In genomic region chr13:59572549-59572948, GRCm38 (mm10) we compare ENCODE assay signal across 11 mouse cellular contexts. TPM values are rescaled to one million over a fixed set of nuclear protein-coding genes. Genes with fewer than 3 reads are reported as not detected.
DNase-seq lines count a peak whose midpoint lies in the region; ATAC-seq lines count a peak whose summit lies in the region.
"Had no signal": no experiment of that assay in that cellular context is flagged by ENCODE, and none has a peak within 500 bp of the region (broad histone marks: within the 10 kb centered on the region; RNA-seq: fewer than 3 reads in every experiment).

No protein-coding gene starts in this region.

- H3K36me3 ChIP-seq in heart, embryonic 10.5 days = no peaks in the 10 kb centered on the region
- H3K36me3 ChIP-seq: hindbrain, embryonic 15.5 days; kidney, embryonic 15.5 days had no signal

- 87% methylated on average over 2 of the region's 2 CpGs for WGBS in heart, embryonic 10.5 days

- DNase-seq in cerebellum, postnatal 25 days = peak; percentile 31 to 47
- DNase-seq in cerebellum, postnatal 4 days (ENCODE audit: low spot score in 2 of 2) = no peak
- peak; percentile 54 to 60 for DNase-seq in heart, adult 9 months (ENCODE audit: low spot score in 2 of 2)
- DNase-seq in heart, embryonic 10.5 days (ENCODE audit: low spot score) = no peak
- DNase-seq in 3T3-L1 (ENCODE audit: low read depth, low spot score) = peak; percentile 77
- DNase-seq in layer of hippocampus, adult 8-10 months (ENCODE audit: low spot score in 2 of 2) = peak; percentile 67 to 75
- DNase-seq in thymus, postnatal 25 days = no peak
- DNase-seq: thymus, postnatal 4 days had no signal

- H3K9me3 ChIP-seq in heart, embryonic 10.5 days = no peaks in the 10 kb centered on the region
- H3K9me3 ChIP-seq: hindbrain, embryonic 15.5 days; kidney, embryonic 15.5 days had no signal

- H3K27ac ChIP-seq in heart, embryonic 10.5 days = no peak overlapping the region
- H3K27ac ChIP-seq: hindbrain, embryonic 15.5 days; kidney, embryonic 15.5 days had no signal

- no peak for ATAC-seq in megakaryocyte-erythroid progenitor cell, adult 5-6 weeks (replicated peaks; ENCODE audit: low FRiP score, low TSS enrichment, poor library complexity, severe bottlenecking)

- no peaks in the 10 kb centered on the region for H3K27me3 ChIP-seq in heart, embryonic 10.5 days (ENCODE audit: insufficient read depth, poor library complexity, severe bottlenecking)
- H3K27me3 ChIP-seq: hindbrain, embryonic 15.5 days; kidney, embryonic 15.5 days had no signal

- H3K4me1 ChIP-seq in heart, embryonic 10.5 days = no peaks in the 10 kb centered on the region
- H3K4me1 ChIP-seq: hindbrain, embryonic 15.5 days; kidney, embryonic 15.5 days had no signal

- H3K4me3 ChIP-seq in heart, embryonic 10.5 days = no peak overlapping the region
- H3K4me3 ChIP-seq: hindbrain, embryonic 15.5 days; kidney, embryonic 15.5 days had no signal

RNA-seq across cellular contexts. Expression of gene Agtpbp1, which starts 12.5 kb away (rescaled TPM):
- 8.8 and 14.4 TPM in 2 replicates for polyA plus RNA-seq in heart, embryonic 10.5 days (2016; fragmentation: Nextera tagmentation; extraction: Ambion mirVana)
- total RNA-seq in layer of hippocampus, adult 8-10 months (2022) = 100 to 1,000 TPM; 331 to 365 (median 343) TPM
- total RNA-seq in megakaryocyte-erythroid progenitor cell, adult 5-6 weeks (2014; fragmentation: Nextera tagmentation) = 49.2 and 59.4 TPM in 2 replicates
- 67.9 and 69.6 TPM in 2 replicates for total RNA-seq in megakaryocyte-erythroid progenitor cell, adult 5-6 weeks (2017)

RNA-seq across cellular contexts. Expression of gene Naa35, which starts 12.5 kb away (rescaled TPM):
- polyA plus RNA-seq in heart, embryonic 10.5 days (2016; fragmentation: Nextera tagmentation; extraction: Ambion mirVana) = 78.9 and 92.6 TPM in 2 replicates
- 100 to 1,000 TPM in 3 of 4 experiments, 10 to 100 TPM in 1; 99.8 to 121 (median 105) TPM for total RNA-seq in layer of hippocampus, adult 8-10 months (2022)
- 76.9 and 107 TPM in 2 replicates for total RNA-seq in megakaryocyte-erythroid progenitor cell, adult 5-6 weeks (2014; fragmentation: Nextera tagmentation)
- total RNA-seq in megakaryocyte-erythroid progenitor cell, adult 5-6 weeks (2017) = 38.5 and 58.0 TPM in 2 replicates

Comparison
In these comparisons a context has a peak if more than half of its experiments do, and no peak if none do; other contexts are left out.
1. DNase-seq: peak in cerebellum, postnatal 25 days (2 of 2), heart, adult 9 months (2 of 2), 3T3-L1 (single experiment) and layer of hippocampus, adult 8-10 months (2 of 2); none in cerebellum, postnatal 4 days (0 of 2), heart, embryonic 10.5 days (single experiment) and thymus, postnatal 25 days (single experiment).
2. RNA of gene Agtpbp1, which starts 12.5 kb away (total RNA-seq): 331 to 365 TPM in layer of hippocampus, adult 8-10 months; 49.2 to 69.6 TPM in megakaryocyte-erythroid progenitor cell, adult 5-6 weeks; every median in the first group is over 4 times any median in the second.